Comparison of ENCODE assay signal across 17 mouse cellular contexts in the genomic region with DNA sequence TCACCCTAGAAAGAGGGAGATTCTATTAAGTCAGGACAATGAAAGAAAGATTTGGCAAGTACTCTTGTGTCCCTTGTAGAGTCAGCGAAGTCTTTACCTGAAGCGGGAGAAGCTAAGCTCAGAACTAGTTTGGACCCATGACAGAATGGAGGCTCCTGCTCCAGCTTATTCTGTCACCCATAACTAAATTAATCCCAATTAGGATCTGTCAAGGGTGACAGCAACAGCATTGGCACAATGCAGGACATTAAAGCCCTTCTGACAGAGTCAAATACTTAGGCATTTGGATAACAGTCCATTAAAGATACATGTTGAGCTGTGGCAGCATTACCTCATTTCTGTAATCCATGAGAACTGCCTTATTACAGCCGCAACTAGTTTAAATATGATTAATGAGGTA.
DNase-seq lines count a peak whose midpoint lies in the region; ATAC-seq and TF ChIP-seq lines count a peak whose summit lies in the region.
"Had no signal": no experiment of that assay in that cellular context is flagged by ENCODE, and none has a peak within 500 bp of the region (broad histone marks: within the 10 kb centered on the region; RNA-seq: fewer than 3 reads in every experiment).

No protein-coding gene starts in this region.

- ATAC-seq in forebrain, embryonic 13.5 days, result peak; percentile 63; the same call in 1 of the 2 replicates
- peak; percentile 46; the same call in 1 of the 2 replicates for ATAC-seq in midbrain, embryonic 14.5 days (ENCODE audit: low FRiP score, low TSS enrichment)
- no peak for ATAC-seq in midbrain, embryonic 11.5 days (ENCODE audit: low FRiP score)

- H3K4me2 ChIP-seq in forebrain, embryonic 13.5 days, result no peak overlapping the region
- no peak overlapping the region for H3K4me2 ChIP-seq in midbrain, embryonic 14.5 days (ENCODE audit: low read length)
- H3K4me2 ChIP-seq in midbrain, embryonic 11.5 days, result no peak overlapping the region
- H3K4me2 ChIP-seq: heart, embryonic 12.5 days; hindbrain, embryonic 14.5 days had no signal

- DNase-seq in forebrain, embryonic 10.5 days (ENCODE audit: extremely low spot score, low spot score), result no peak
- no peak for DNase-seq in midbrain, embryonic 14.5 days
- DNase-seq in midbrain, embryonic 11.5 days (ENCODE audit: low spot score, missing footprints), result no peak
- DNase-seq in retina, embryonic 14.5 days (ENCODE audit: low spot score), result peak; percentile 71
- no peak for DNase-seq in kidney, adult 2 months
- DNase-seq: adrenal gland, adult 2 months; adrenal gland, postnatal 25 days; cerebellum, adult 2 months; cerebellum, postnatal 10 days; gastrocnemius, adult 2 months; gastrocnemius, postnatal 25 days had no signal

- WGBS in forebrain, embryonic 13.5 days, result 46% methylated on average over 3 of the region's 3 CpGs
- 71% methylated on average over 3 of the region's 3 CpGs for WGBS in forebrain, embryonic 10.5 days
- WGBS in midbrain, embryonic 14.5 days, result 49% methylated on average over 3 of the region's 3 CpGs
- WGBS in midbrain, embryonic 11.5 days, result 85% methylated on average over 3 of the region's 3 CpGs
- 94% methylated on average over 3 of the region's 3 CpGs for WGBS in kidney, adult 2 months

- H3K27ac ChIP-seq in forebrain, embryonic 13.5 days, result no peak overlapping the region
- no peak overlapping the region for H3K27ac ChIP-seq in forebrain, embryonic 10.5 days
- 0 out of 2 replicates have a peak overlapping the region, but pooled peaks have one; percentile 13 for H3K27ac ChIP-seq in midbrain, embryonic 14.5 days (replicated peaks; ENCODE audit: low read depth, low read length)
- no peak overlapping the region for H3K27ac ChIP-seq in midbrain, embryonic 11.5 days (ENCODE audit: low read depth, low read length)
- no peak overlapping the region for H3K27ac ChIP-seq in kidney, adult 2 months (ENCODE audit: insufficient read depth, low read depth, low read length)
- H3K27ac ChIP-seq: embryonic facial prominence, embryonic 10.5 days; gastrocnemius, adult 2 months; hindbrain, embryonic 10.5 days; hindbrain, embryonic 14.5 days had no signal

- peaks cover 4% of the 10 kb centered on the region; the same call in 1 of the 2 replicates for H3K4me1 ChIP-seq in forebrain, embryonic 13.5 days
- H3K4me1 ChIP-seq in forebrain, embryonic 10.5 days, result peaks cover 5% of the 10 kb centered on the region; the same call in 1 of the 2 replicates
- 0 out of 2 replicates have a peak, but pooled peaks cover 4% of the 10 kb centered on the region for H3K4me1 ChIP-seq in midbrain, embryonic 14.5 days (ENCODE audit: control insufficient read depth, insufficient read depth, low read length)
- no peaks in the 10 kb centered on the region for H3K4me1 ChIP-seq in midbrain, embryonic 11.5 days (ENCODE audit: control insufficient read depth, insufficient read depth, low read length)
- H3K4me1 ChIP-seq in kidney, adult 2 months (ENCODE audit: control insufficient read depth, insufficient read depth, low read length), result no peaks in the 10 kb centered on the region
- H3K4me1 ChIP-seq: embryonic facial prominence, embryonic 10.5 days; heart, embryonic 12.5 days; hindbrain, embryonic 10.5 days had no signal

- no peaks in the 10 kb centered on the region for H3K36me3 ChIP-seq in forebrain, embryonic 13.5 days (ENCODE audit: poor library complexity, severe bottlenecking)
- no peaks in the 10 kb centered on the region for H3K36me3 ChIP-seq in forebrain, embryonic 10.5 days (replicated peaks)
- no peaks in the 10 kb centered on the region for H3K36me3 ChIP-seq in midbrain, embryonic 14.5 days (ENCODE audit: control insufficient read depth, insufficient read depth, low read length)
- no peaks in the 10 kb centered on the region for H3K36me3 ChIP-seq in midbrain, embryonic 11.5 days (ENCODE audit: control insufficient read depth, insufficient read depth, low read length)
- no peaks in the 10 kb centered on the region for H3K36me3 ChIP-seq in kidney, adult 2 months (ENCODE audit: control insufficient read depth, insufficient read depth, low read length)
- H3K36me3 ChIP-seq: embryonic facial prominence, embryonic 10.5 days; heart, embryonic 12.5 days; hindbrain, embryonic 10.5 days had no signal

- H3K9ac ChIP-seq in forebrain, embryonic 13.5 days, result no peak overlapping the region
- no peak overlapping the region for H3K9ac ChIP-seq in midbrain, embryonic 14.5 days (replicated peaks; ENCODE audit: low read length)
- no peak overlapping the region for H3K9ac ChIP-seq in midbrain, embryonic 11.5 days (ENCODE audit: low read length)
- H3K9ac ChIP-seq: heart, embryonic 12.5 days; hindbrain, embryonic 14.5 days had no signal

- H3K27me3 ChIP-seq in forebrain, embryonic 13.5 days, result no peaks in the 10 kb centered on the region
- H3K27me3 ChIP-seq in forebrain, embryonic 10.5 days (ENCODE audit: poor library complexity, severe bottlenecking), result no peaks in the 10 kb centered on the region
- H3K27me3 ChIP-seq in midbrain, embryonic 14.5 days (ENCODE audit: control insufficient read depth, insufficient read depth, low read length), result no peaks in the 10 kb centered on the region
- H3K27me3 ChIP-seq in midbrain, embryonic 11.5 days (ENCODE audit: control insufficient read depth, insufficient read depth, low read length), result no peaks in the 10 kb centered on the region
- no peaks in the 10 kb centered on the region for H3K27me3 ChIP-seq in kidney, adult 2 months (replicated peaks; ENCODE audit: control insufficient read depth, insufficient read depth, low read length)
- H3K27me3 ChIP-seq: CH12.LX; heart, embryonic 12.5 days had no signal

- no peak overlapping the region for H3K4me3 ChIP-seq in forebrain, embryonic 13.5 days
- H3K4me3 ChIP-seq in forebrain, embryonic 10.5 days, result no peak overlapping the region
- no peak overlapping the region for H3K4me3 ChIP-seq in midbrain, embryonic 14.5 days (replicated peaks; ENCODE audit: low read depth, low read length)
- H3K4me3 ChIP-seq in midbrain, embryonic 11.5 days (ENCODE audit: low read depth, low read length), result no peak overlapping the region
- no peak overlapping the region for H3K4me3 ChIP-seq in kidney, adult 2 months (ENCODE audit: insufficient read depth, low read depth, low read length)
- H3K4me3 ChIP-seq: embryonic facial prominence, embryonic 10.5 days; gastrocnemius, adult 2 months; heart, embryonic 12.5 days; hindbrain, embryonic 10.5 days had no signal

- no peak for TF ChIP-seq POLR2A in kidney, adult 2 months (IDR thresholded peaks at IDR 0.05; ENCODE audit: low read depth, low read length)

- TF ChIP-seq CTCF in kidney, adult 2 months (conservative IDR thresholded peaks at IDR 0.05; ENCODE audit: insufficient read depth, insufficient read length, low read depth, low read length), result no peak

- no peaks in the 10 kb centered on the region for H3K9me3 ChIP-seq in forebrain, embryonic 13.5 days (replicated peaks)
- no peaks in the 10 kb centered on the region for H3K9me3 ChIP-seq in forebrain, embryonic 10.5 days
- no peaks in the 10 kb centered on the region for H3K9me3 ChIP-seq in midbrain, embryonic 14.5 days (ENCODE audit: control insufficient read depth, low read length)
- H3K9me3 ChIP-seq in midbrain, embryonic 11.5 days (ENCODE audit: control insufficient read depth, low read length), result no peaks in the 10 kb centered on the region
- H3K9me3 ChIP-seq: embryonic facial prominence, embryonic 10.5 days; heart, embryonic 12.5 days; hindbrain, embryonic 10.5 days had no signal
